Mouse (Mus musculus): ENCODE data around the gene Etl4. TPM values are rescaled to one million over a fixed set of nuclear protein-coding genes. Genes with fewer than 3 reads are reported as not detected.

Gene Etl4
- polyA plus RNA-seq, 1 experiment from 2014 or later, result 16.1 TPM

GRCm38 (mm10) chr2:20549065-20549464 is 639.5 kb downstream of the Etl4 start:
- ATAC-seq, result no peak
- H3K4me2 ChIP-seq (replicated peaks; ENCODE audit: low read depth), result no peak overlapping the region
- no peak overlapping the region for H3K27ac ChIP-seq (ENCODE audit: low read depth, low read length)

GRCm38 (mm10) chr2:20549996-20550395 is 640.4 kb downstream of the Etl4 start:
- no peaks in the 10 kb centered on the region for H3K9me3 ChIP-seq (ENCODE audit: control insufficient read depth)
- no peaks in the 10 kb centered on the region for H3K27me3 ChIP-seq (replicated peaks; ENCODE audit: control insufficient read depth, insufficient read depth, low read length)
- no peak for TF ChIP-seq CTCF (IDR thresholded peaks at IDR 0.05; ENCODE audit: low read depth)
- H3K9ac ChIP-seq (ENCODE audit: low read depth, low read length), result no peak overlapping the region
- H3K36me3 ChIP-seq (ENCODE audit: control insufficient read depth, insufficient read depth), result no peaks in the 10 kb centered on the region
- WGBS, result 31% methylated on average over 1 of the region's 1 CpGs
- H3K4me2 ChIP-seq (replicated peaks; ENCODE audit: low read depth), result no peak overlapping the region
- no peak for ATAC-seq
- H3K27ac ChIP-seq (ENCODE audit: low read depth, low read length), result no peak overlapping the region
- H3K4me1 ChIP-seq (replicated peaks; ENCODE audit: control insufficient read depth, insufficient read depth, low read length), result peaks cover 4% of the 10 kb centered on the region; the same call in 1 of the 2 replicates
- no peak overlapping the region for H3K4me3 ChIP-seq (ENCODE audit: low read depth, low read length)

More at GRCm38 (mm10) chr2:20549065-20549464, 639.5 kb downstream of the Etl4 start:
- WGBS, result 62% methylated on average over 5 of the region's 5 CpGs
- H3K4me3 ChIP-seq (ENCODE audit: low read depth, low read length), result no peak overlapping the region
- no peak overlapping the region for H3K9ac ChIP-seq (ENCODE audit: low read depth, low read length)
- H3K4me1 ChIP-seq (replicated peaks; ENCODE audit: control insufficient read depth, insufficient read depth, low read length), result peaks cover 4% of the 10 kb centered on the region; the same call in 1 of the 2 replicates
- H3K36me3 ChIP-seq (ENCODE audit: control insufficient read depth, insufficient read depth), result no peaks in the 10 kb centered on the region
- H3K9me3 ChIP-seq (ENCODE audit: control insufficient read depth), result no peaks in the 10 kb centered on the region
- TF ChIP-seq CTCF (IDR thresholded peaks at IDR 0.05; ENCODE audit: low read depth), result no peak
- H3K27me3 ChIP-seq (replicated peaks; ENCODE audit: control insufficient read depth, insufficient read depth, low read length), result no peaks in the 10 kb centered on the region

- TF ChIP-seq CTCF (IDR thresholded peaks at IDR 0.05; ENCODE audit: low read depth), result no peak
- no peak overlapping the region for H3K9ac ChIP-seq (ENCODE audit: low read depth, low read length)
- H3K27ac ChIP-seq (ENCODE audit: low read depth, low read length), result no peak overlapping the region
- H3K4me2 ChIP-seq (replicated peaks; ENCODE audit: low read depth), result no peak overlapping the region
- no peak for ATAC-seq
- WGBS, result 57% methylated on average over 3 of the region's 3 CpGs
- no peak overlapping the region for H3K4me3 ChIP-seq (ENCODE audit: low read depth, low read length)
- H3K36me3 ChIP-seq (ENCODE audit: control insufficient read depth, insufficient read depth), result no peaks in the 10 kb centered on the region
- H3K9me3 ChIP-seq (ENCODE audit: control insufficient read depth), result no peaks in the 10 kb centered on the region
- H3K4me1 ChIP-seq (replicated peaks; ENCODE audit: control insufficient read depth, insufficient read depth, low read length), result peaks cover 5% of the 10 kb centered on the region; the same call in 1 of the 2 replicates
- no peaks in the 10 kb centered on the region for H3K27me3 ChIP-seq (replicated peaks; ENCODE audit: control insufficient read depth, insufficient read depth, low read length)
Measured at GRCm38 (mm10) chr2:20555706-20556105, 646.1 kb downstream of the Etl4 start.

- ATAC-seq, result no peak
- TF ChIP-seq CTCF (IDR thresholded peaks at IDR 0.05; ENCODE audit: low read depth), result no peak
- H3K36me3 ChIP-seq (ENCODE audit: control insufficient read depth, insufficient read depth), result no peaks in the 10 kb centered on the region
- peaks cover 10% of the 10 kb centered on the region for H3K4me1 ChIP-seq (replicated peaks; ENCODE audit: control insufficient read depth, insufficient read depth, low read length)
- H3K9ac ChIP-seq (ENCODE audit: low read depth, low read length), result no peak overlapping the region
- no peaks in the 10 kb centered on the region for H3K27me3 ChIP-seq (replicated peaks; ENCODE audit: control insufficient read depth, insufficient read depth, low read length)
- peak overlapping the region; percentile 80 for H3K27ac ChIP-seq (ENCODE audit: low read depth, low read length)
- no peak overlapping the region for H3K4me2 ChIP-seq (replicated peaks; ENCODE audit: low read depth)
- no peak overlapping the region for H3K4me3 ChIP-seq (ENCODE audit: low read depth, low read length)
- 73% methylated on average over 5 of the region's 5 CpGs for WGBS
- no peaks in the 10 kb centered on the region for H3K9me3 ChIP-seq (ENCODE audit: control insufficient read depth)
Measured at GRCm38 (mm10) chr2:20559083-20559482, 649.5 kb downstream of the Etl4 start.

GRCm38 (mm10) chr2:20559723-20560122 is 650.1 kb downstream of the Etl4 start:
- Histone ChIP-seq H3K27me3 (replicated peaks; ENCODE audit: control insufficient read depth, insufficient read depth, low read length) (no peaks in the 10 kb centered on the region), H3K4me3 (ENCODE audit: low read depth, low read length) (no peak overlapping the region), H3K9me3 (ENCODE audit: control insufficient read depth) (no peaks in the 10 kb centered on the region), H3K4me2 (replicated peaks; ENCODE audit: low read depth) (peak overlapping the region; percentile 54), H3K36me3 (ENCODE audit: control insufficient read depth, insufficient read depth) (no peaks in the 10 kb centered on the region), H3K27ac (ENCODE audit: low read depth, low read length) (peak overlapping the region; percentile 80), H3K9ac (ENCODE audit: low read depth, low read length) (no peak overlapping the region), H3K4me1 (replicated peaks; ENCODE audit: control insufficient read depth, insufficient read depth, low read length) (peaks cover 10% of the 10 kb centered on the region)
- peak; percentile 53 for TF ChIP-seq CTCF (IDR thresholded peaks at IDR 0.05; ENCODE audit: low read depth)
- WGBS, result 29% methylated on average over 2 of the region's 2 CpGs
- peak; percentile 86 for ATAC-seq

GRCm38 (mm10) chr2:20560581-20560980 is 651.0 kb downstream of the Etl4 start:
- Histone ChIP-seq H3K4me2 (replicated peaks; ENCODE audit: low read depth) (peak overlapping the region; percentile 54), H3K9me3 (ENCODE audit: control insufficient read depth) (no peaks in the 10 kb centered on the region), H3K4me3 (ENCODE audit: low read depth, low read length) (no peak overlapping the region), H3K36me3 (ENCODE audit: control insufficient read depth, insufficient read depth) (no peaks in the 10 kb centered on the region; the same call in 1 of the 2 replicates), H3K27me3 (replicated peaks; ENCODE audit: control insufficient read depth, insufficient read depth, low read length) (no peaks in the 10 kb centered on the region), H3K4me1 (replicated peaks; ENCODE audit: control insufficient read depth, insufficient read depth, low read length) (peaks cover 10% of the 10 kb centered on the region), H3K9ac (ENCODE audit: low read depth, low read length) (no peak overlapping the region), H3K27ac (ENCODE audit: low read depth, low read length) (peak overlapping the region; percentile 80)
- no peak for ATAC-seq
- TF ChIP-seq CTCF (IDR thresholded peaks at IDR 0.05; ENCODE audit: low read depth), result no peak
- 83% methylated on average over 9 of the region's 9 CpGs for WGBS

- no peak overlapping the region for H3K4me2 ChIP-seq (replicated peaks; ENCODE audit: low read depth)
- H3K27ac ChIP-seq (ENCODE audit: low read depth, low read length), result no peak overlapping the region
- H3K4me3 ChIP-seq (ENCODE audit: low read depth, low read length), result no peak overlapping the region
- ATAC-seq, result no peak
- no peaks in the 10 kb centered on the region for H3K9me3 ChIP-seq (ENCODE audit: control insufficient read depth)
- 38% methylated on average over 6 of the region's 6 CpGs for WGBS
- peaks cover 10% of the 10 kb centered on the region for H3K4me1 ChIP-seq (replicated peaks; ENCODE audit: control insufficient read depth, insufficient read depth, low read length)
- TF ChIP-seq CTCF (IDR thresholded peaks at IDR 0.05; ENCODE audit: low read depth), result no peak
- H3K27me3 ChIP-seq (replicated peaks; ENCODE audit: control insufficient read depth, insufficient read depth, low read length), result no peaks in the 10 kb centered on the region
- H3K9ac ChIP-seq (ENCODE audit: low read depth, low read length), result no peak overlapping the region
- no peaks in the 10 kb centered on the region; the same call in 1 of the 2 replicates for H3K36me3 ChIP-seq (ENCODE audit: control insufficient read depth, insufficient read depth)
Measured at GRCm38 (mm10) chr2:20563036-20563435, 653.5 kb downstream of the Etl4 start.
